Mouse (Mus musculus): ENCODE measurements around the gene Rnft2. TPM values are rescaled to one million over a fixed set of nuclear protein-coding genes. Genes with fewer than 3 reads are reported as not detected.

Gene Rnft2
- polyA plus RNA-seq, 1 experiment from 2014 or later, result 2.1 TPM

DNA sequence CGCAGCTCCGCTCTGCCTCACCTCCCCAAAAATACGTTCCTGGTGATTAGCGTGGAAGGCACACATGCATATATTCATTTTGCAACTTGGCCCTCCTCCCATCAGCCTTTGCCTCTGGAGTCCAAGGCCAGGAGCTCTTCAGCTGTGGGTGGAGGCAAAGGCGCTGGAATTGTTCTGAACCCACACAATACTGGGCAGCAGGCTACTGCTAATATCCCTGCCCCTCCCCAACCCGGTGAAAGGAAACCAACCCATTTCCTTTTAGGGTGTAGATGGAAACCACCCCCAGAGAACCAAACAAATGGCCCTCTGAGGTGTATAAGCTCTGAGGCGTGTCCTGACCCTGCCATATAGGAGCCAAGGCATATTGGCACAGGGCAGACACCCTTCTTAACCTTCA is 28.5 kb upstream of the Rnft2 start:
- Histone ChIP-seq H3K36me3 (ENCODE audit: control insufficient read depth, insufficient read depth, low read length) (no peaks in the 10 kb centered on the region), H3K4me3 (ENCODE audit: low read length) (no peak overlapping the region), H3K4me2 (ENCODE audit: low read depth, low read length) (no peak overlapping the region), H3K27ac (ENCODE audit: low read length) (no peak overlapping the region), H3K9me3 (ENCODE audit: control insufficient read depth, low read length) (no peaks in the 10 kb centered on the region), H3K9ac (ENCODE audit: low read length) (no peak overlapping the region), H3K4me1 (replicated peaks; ENCODE audit: control insufficient read depth, insufficient read depth, low read length) (peaks cover 25% of the 10 kb centered on the region), H3K27me3 (ENCODE audit: control insufficient read depth, insufficient read depth, low read depth, low read length) (peaks cover 13% of the 10 kb centered on the region)
- 75% methylated on average over 7 of the region's 7 CpGs for WGBS
- ATAC-seq (ENCODE audit: low read depth), result peak; percentile 46

DNA sequence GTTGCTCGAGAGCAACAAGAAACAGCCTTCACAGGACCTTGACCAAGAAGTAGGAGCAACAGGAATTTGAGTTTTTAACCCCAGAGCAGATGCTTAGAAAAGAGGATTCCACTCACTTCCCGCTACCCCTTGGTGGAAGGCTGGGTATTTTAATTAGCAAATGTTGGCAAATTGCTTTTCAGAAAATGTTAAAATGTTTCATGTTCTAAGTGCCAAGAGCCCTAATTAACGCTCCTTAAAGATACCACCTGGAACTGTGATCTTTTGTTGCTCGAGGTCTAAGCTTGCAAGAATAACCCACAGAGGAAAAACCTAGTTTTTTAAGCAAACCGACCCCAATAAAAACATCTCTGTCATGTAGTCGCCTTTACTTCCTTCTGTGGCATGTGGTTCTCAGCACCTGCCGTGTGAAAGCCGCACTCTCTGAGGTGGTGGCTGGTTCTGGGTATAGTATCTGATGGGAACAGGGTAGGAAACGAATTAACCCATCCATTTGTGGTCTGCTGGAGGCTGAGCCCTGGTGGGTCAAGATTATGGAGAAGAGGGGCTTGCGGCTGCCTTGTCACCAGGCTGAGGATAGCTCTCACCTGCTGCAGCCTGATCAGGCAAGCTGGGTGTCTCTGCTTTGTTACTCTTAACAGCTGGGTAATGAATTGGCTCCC is 26.7 kb upstream of the Rnft2 start:
- ATAC-seq (ENCODE audit: low read depth), result no peak
- H3K27ac ChIP-seq (ENCODE audit: low read length), result no peak overlapping the region
- WGBS, result 60% methylated on average over 10 of the region's 10 CpGs
- H3K9ac ChIP-seq (ENCODE audit: low read length), result no peak overlapping the region
- peaks cover 25% of the 10 kb centered on the region for H3K4me1 ChIP-seq (replicated peaks; ENCODE audit: control insufficient read depth, insufficient read depth, low read length)
- H3K4me3 ChIP-seq (ENCODE audit: low read length), result no peak overlapping the region
- H3K36me3 ChIP-seq (ENCODE audit: control insufficient read depth, insufficient read depth, low read length), result no peaks in the 10 kb centered on the region
- H3K27me3 ChIP-seq (ENCODE audit: control insufficient read depth, insufficient read depth, low read depth, low read length), result peaks cover 13% of the 10 kb centered on the region
- H3K9me3 ChIP-seq (ENCODE audit: control insufficient read depth, low read length), result no peaks in the 10 kb centered on the region
- no peak overlapping the region for H3K4me2 ChIP-seq (ENCODE audit: low read depth, low read length)

DNA sequence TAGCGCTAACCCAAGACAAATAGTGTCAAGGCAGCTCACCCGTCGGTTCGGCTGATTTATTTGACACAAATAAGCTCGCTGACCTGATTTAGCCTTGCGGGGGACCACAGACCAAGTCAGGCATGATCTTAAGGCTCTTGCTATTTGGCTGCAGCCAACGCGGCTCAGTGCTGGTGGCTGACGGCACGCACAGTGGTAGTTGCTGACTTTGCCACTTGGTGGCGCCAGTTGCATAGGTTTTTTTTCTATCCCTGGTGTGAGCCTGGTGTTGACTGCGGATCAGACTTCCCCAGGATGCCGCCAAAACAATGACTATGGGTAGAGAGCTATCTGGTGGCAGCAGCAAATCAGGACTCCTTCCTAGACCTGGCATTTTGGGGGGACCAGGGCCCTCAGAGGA is 24.1 kb upstream of the Rnft2 start:
- no peak overlapping the region; the same call in 1 of the 2 replicates for H3K4me2 ChIP-seq (ENCODE audit: low read depth, low read length)
- 2% methylated on average over 13 of the region's 13 CpGs for WGBS
- H3K27me3 ChIP-seq (ENCODE audit: control insufficient read depth, insufficient read depth, low read depth, low read length), result peaks cover 13% of the 10 kb centered on the region

DNA sequence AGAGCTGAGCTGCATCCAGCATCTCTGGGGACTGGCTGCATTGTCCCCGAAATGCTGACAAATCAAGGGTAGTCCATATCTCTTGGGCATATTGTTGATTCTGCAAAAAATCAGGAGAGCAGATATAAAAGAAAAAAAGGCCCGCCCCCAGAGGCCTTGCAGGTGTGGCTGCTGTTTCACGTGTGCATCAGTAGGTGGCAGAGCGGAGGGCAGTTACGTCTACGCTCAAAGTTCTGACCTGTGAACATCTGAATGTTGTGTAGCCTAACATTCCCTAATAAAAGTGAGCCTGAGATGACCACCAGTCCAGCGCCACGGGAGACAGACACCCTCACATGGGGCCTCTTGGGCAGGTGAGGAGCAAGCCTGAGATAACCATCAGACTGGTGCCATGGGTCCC is 21.4 kb upstream of the Rnft2 start:
- Histone ChIP-seq H3K9me3 (ENCODE audit: control insufficient read depth, low read length) (no peaks in the 10 kb centered on the region), H3K27me3 (ENCODE audit: control insufficient read depth, insufficient read depth, low read depth, low read length) (peaks cover 4% of the 10 kb centered on the region), H3K9ac (ENCODE audit: low read length) (no peak overlapping the region), H3K4me1 (replicated peaks; ENCODE audit: control insufficient read depth, insufficient read depth, low read length) (no peaks in the 10 kb centered on the region), H3K27ac (ENCODE audit: low read length) (no peak overlapping the region), H3K36me3 (ENCODE audit: control insufficient read depth, insufficient read depth, low read length) (peaks cover 7% of the 10 kb centered on the region), H3K4me2 (ENCODE audit: low read depth, low read length) (no peak overlapping the region), H3K4me3 (ENCODE audit: low read length) (no peak overlapping the region)
- 38% methylated on average over 8 of the region's 8 CpGs for WGBS
- ATAC-seq (ENCODE audit: low read depth), result no peak

More for the DNA sequence above, 24.1 kb upstream of the Rnft2 start:
- Histone ChIP-seq H3K9ac (ENCODE audit: low read length) (no peak overlapping the region), H3K36me3 (ENCODE audit: control insufficient read depth, insufficient read depth, low read length) (no peaks in the 10 kb centered on the region), H3K9me3 (ENCODE audit: control insufficient read depth, low read length) (no peaks in the 10 kb centered on the region), H3K4me3 (ENCODE audit: low read length) (no peak overlapping the region), H3K4me1 (replicated peaks; ENCODE audit: control insufficient read depth, insufficient read depth, low read length) (peaks cover 11% of the 10 kb centered on the region; the same call in 1 of the 2 replicates), H3K27ac (ENCODE audit: low read length) (no peak overlapping the region)
- ATAC-seq (ENCODE audit: low read depth), result peak; percentile 87

DNA sequence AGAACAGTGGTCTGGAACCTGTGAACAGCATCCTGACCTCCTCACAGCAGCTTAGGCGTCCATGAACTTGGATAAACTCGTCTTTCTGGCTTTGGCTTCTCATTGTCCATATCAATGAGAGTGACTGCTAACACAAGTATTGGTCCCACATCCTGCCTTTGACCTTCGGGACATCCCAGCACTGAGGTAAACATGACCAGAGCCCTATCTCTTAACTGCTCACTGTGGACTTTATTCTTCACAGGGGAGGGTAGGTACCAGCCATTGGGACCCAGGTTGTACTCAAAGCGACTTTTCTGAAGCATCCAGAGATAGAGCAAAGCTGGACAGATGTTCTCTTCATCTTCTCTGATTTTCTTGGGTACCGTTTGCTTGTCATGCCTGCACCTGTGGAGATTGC is 20.4 kb upstream of the Rnft2 start:
- no peak overlapping the region for H3K9ac ChIP-seq (ENCODE audit: low read length)
- H3K4me3 ChIP-seq (ENCODE audit: low read length), result no peak overlapping the region
- H3K4me2 ChIP-seq (ENCODE audit: low read depth, low read length), result no peak overlapping the region
- no peaks in the 10 kb centered on the region for H3K9me3 ChIP-seq (ENCODE audit: control insufficient read depth, low read length)
- H3K4me1 ChIP-seq (replicated peaks; ENCODE audit: control insufficient read depth, insufficient read depth, low read length), result peaks cover under 1% of the 10 kb centered on the region; the same call in 1 of the 2 replicates
- peaks cover 4% of the 10 kb centered on the region for H3K27me3 ChIP-seq (ENCODE audit: control insufficient read depth, insufficient read depth, low read depth, low read length)
- WGBS, result 69% methylated on average over 5 of the region's 5 CpGs
- no peak overlapping the region for H3K27ac ChIP-seq (ENCODE audit: low read length)
- no peak for ATAC-seq (ENCODE audit: low read depth)
- H3K36me3 ChIP-seq (ENCODE audit: control insufficient read depth, insufficient read depth, low read length), result peaks cover 11% of the 10 kb centered on the region

DNA sequence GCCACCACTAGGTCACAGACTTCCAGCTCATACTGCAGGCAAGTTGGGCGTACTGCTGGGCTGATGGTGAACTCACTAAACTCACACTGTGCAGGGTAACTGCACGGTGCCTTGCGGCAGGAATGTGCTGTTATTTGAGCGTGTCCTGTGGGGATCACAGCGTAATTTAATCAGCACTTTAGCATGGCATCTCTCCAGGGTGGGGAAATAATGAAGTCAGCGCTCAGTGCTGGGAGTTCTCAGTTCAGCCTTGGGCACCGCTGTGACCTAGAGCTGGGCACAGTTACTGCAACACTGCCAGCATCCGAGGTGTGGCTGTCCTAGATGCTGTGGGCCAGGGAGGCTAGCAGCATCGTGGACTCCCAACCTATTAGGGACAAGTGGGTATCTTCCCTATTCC is 19.4 kb upstream of the Rnft2 start:
- no peaks in the 10 kb centered on the region for H3K9me3 ChIP-seq (ENCODE audit: control insufficient read depth, low read length)
- 80% methylated on average over 9 of the region's 9 CpGs for WGBS
- no peak overlapping the region for H3K9ac ChIP-seq (ENCODE audit: low read length)

DNA sequence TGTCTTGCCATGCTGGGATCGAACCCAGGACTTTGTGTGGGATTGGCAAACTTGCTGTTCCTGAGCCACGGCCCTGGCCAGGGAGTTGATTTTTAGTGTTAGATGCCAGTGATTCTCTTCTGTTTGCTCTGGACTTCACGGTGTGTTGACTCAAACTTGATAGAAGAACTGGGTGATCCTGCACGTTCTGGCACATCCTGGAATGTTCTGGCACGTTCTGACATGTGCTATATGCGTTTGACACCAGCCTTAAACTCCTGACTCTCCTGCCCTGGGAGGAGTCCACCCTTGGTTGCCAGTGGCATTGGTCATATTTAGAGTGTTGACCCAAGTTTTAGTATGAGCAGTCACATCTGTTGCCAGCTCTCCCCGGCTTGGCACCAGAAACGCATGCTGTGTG is 17.5 kb upstream of the Rnft2 start:
- ATAC-seq (ENCODE audit: low read depth), result no peak
- Histone ChIP-seq H3K36me3 (ENCODE audit: control insufficient read depth, insufficient read depth, low read length) (peaks cover 14% of the 10 kb centered on the region), H3K27me3 (ENCODE audit: control insufficient read depth, insufficient read depth, low read depth, low read length) (no peaks in the 10 kb centered on the region), H3K4me3 (ENCODE audit: low read length) (no peak overlapping the region), H3K9ac (ENCODE audit: low read length) (no peak overlapping the region), H3K4me2 (ENCODE audit: low read depth, low read length) (no peak overlapping the region), H3K4me1 (replicated peaks; ENCODE audit: control insufficient read depth, insufficient read depth, low read length) (peaks cover 16% of the 10 kb centered on the region), H3K9me3 (ENCODE audit: control insufficient read depth, low read length) (no peaks in the 10 kb centered on the region), H3K27ac (ENCODE audit: low read length) (no peak overlapping the region)
- 72% methylated on average over 8 of the region's 8 CpGs for WGBS

More for the DNA sequence above, 19.4 kb upstream of the Rnft2 start:
- Histone ChIP-seq H3K4me1 (replicated peaks; ENCODE audit: control insufficient read depth, insufficient read depth, low read length) (peaks cover 10% of the 10 kb centered on the region), H3K36me3 (ENCODE audit: control insufficient read depth, insufficient read depth, low read length) (peaks cover 11% of the 10 kb centered on the region), H3K27me3 (ENCODE audit: control insufficient read depth, insufficient read depth, low read depth, low read length) (no peaks in the 10 kb centered on the region; the same call in 1 of the 2 replicates), H3K4me2 (ENCODE audit: low read depth, low read length) (no peak overlapping the region), H3K4me3 (ENCODE audit: low read length) (no peak overlapping the region), H3K27ac (ENCODE audit: low read length) (no peak overlapping the region)
- ATAC-seq (ENCODE audit: low read depth), result no peak

DNA sequence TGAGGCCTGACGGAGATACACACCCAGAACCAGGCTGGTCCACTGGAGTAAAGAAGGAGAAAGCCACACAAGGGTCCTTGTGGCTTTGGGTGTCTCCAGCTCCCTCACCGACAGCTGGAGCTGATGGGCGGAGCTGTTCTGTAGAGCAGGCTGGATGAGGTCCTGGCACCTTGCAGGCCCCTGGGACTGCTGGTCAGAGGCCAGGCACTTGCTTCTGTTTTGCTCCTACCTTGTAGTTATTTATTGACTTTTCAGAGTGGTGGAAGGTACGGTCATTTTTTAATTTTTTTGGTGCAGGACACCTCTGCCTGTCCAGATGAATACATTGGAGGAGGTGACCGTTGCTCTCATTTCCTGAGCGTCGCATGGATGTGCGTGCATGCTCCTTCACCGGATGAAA is 16.3 kb upstream of the Rnft2 start:
- H3K9ac ChIP-seq (ENCODE audit: low read length), result no peak overlapping the region
- H3K36me3 ChIP-seq (ENCODE audit: control insufficient read depth, insufficient read depth, low read length), result peaks cover 23% of the 10 kb centered on the region
- no peak overlapping the region for H3K4me2 ChIP-seq (ENCODE audit: low read depth, low read length)
- no peaks in the 10 kb centered on the region for H3K27me3 ChIP-seq (ENCODE audit: control insufficient read depth, insufficient read depth, low read depth, low read length)
- H3K4me1 ChIP-seq (replicated peaks; ENCODE audit: control insufficient read depth, insufficient read depth, low read length), result peaks cover 16% of the 10 kb centered on the region
- H3K4me3 ChIP-seq (ENCODE audit: low read length), result no peak overlapping the region
- no peak overlapping the region for H3K27ac ChIP-seq (ENCODE audit: low read length)
- ATAC-seq (ENCODE audit: low read depth), result no peak
- WGBS, result 89% methylated on average over 9 of the region's 9 CpGs
- no peaks in the 10 kb centered on the region for H3K9me3 ChIP-seq (ENCODE audit: control insufficient read depth, low read length)

DNA sequence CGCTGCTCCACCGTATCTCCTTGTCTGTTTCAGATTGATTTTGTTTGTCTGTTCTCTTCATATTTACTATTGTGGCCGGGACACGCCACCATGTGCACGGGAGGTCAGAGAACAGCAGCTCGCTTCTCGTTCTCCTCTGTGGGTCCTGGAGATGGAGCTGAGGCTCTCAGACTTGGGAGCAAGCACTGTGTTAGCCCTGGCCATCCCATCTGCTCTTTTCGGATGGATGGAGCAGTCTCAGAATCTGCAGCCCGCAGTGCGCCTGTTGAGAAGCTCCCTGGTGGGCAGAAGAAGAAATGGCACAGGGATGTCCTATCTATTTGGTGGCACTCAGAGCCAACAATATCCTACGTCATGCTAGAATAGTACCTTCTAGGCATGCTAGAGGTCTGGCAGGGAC is 15.7 kb upstream of the Rnft2 start:
- H3K4me3 ChIP-seq (ENCODE audit: low read length), result no peak overlapping the region
- H3K27me3 ChIP-seq (ENCODE audit: control insufficient read depth, insufficient read depth, low read depth, low read length), result no peaks in the 10 kb centered on the region
- no peak overlapping the region for H3K9ac ChIP-seq (ENCODE audit: low read length)
- no peak overlapping the region for H3K27ac ChIP-seq (ENCODE audit: low read length)
- H3K9me3 ChIP-seq (ENCODE audit: control insufficient read depth, low read length), result no peaks in the 10 kb centered on the region
- H3K4me2 ChIP-seq (ENCODE audit: low read depth, low read length), result no peak overlapping the region
- H3K36me3 ChIP-seq (ENCODE audit: control insufficient read depth, insufficient read depth, low read length), result peaks cover 23% of the 10 kb centered on the region
- no peak for ATAC-seq (ENCODE audit: low read depth)
- peaks cover 16% of the 10 kb centered on the region for H3K4me1 ChIP-seq (replicated peaks; ENCODE audit: control insufficient read depth, insufficient read depth, low read length)
- 87% methylated on average over 11 of the region's 11 CpGs for WGBS
